Mouse (Mus musculus) retina, embryonic 14.5 days (tissue): ENCODE measurements around the gene Trp53i13.
A peak's percentile ranks its signal among the peaks of the same experiment; 100 is the strongest.
"Not testable (repeated sequence)": the region's sequence is repeated elsewhere in the genome, so short reads cannot be mapped to it uniquely, and the experiment has no call there.

Source experiments
- DNase-seq: peaks from one replicate; pipeline ENCODE4 v3.0.0-alpha.2; 2015; ENCODE audit warnings: low spot score

Trp53i13 gene

GRCm38 (mm10) chr11:77515637-77516552, at the start of gene Trp53i13:
TSS of gene Trp53i13 (minus strand) at chr11:77515980.
- DNase-seq: no peak

GRCm38 (mm10) chr11:77545261-77545660, 29.5 kb upstream of the Trp53i13 start:
- no peak for DNase-seq

- no peak for DNase-seq
Measured at GRCm38 (mm10) chr11:77532202-77532846, 16.5 kb upstream of the Trp53i13 start.

GRCm38 (mm10) chr11:77530862-77531261, 15.1 kb upstream of the Trp53i13 start:
- no peak for DNase-seq

GRCm38 (mm10) chr11:77529644-77530043, 13.9 kb upstream of the Trp53i13 start:
- DNase-seq: no peak

GRCm38 (mm10) chr11:77528420-77528819, 12.6 kb upstream of the Trp53i13 start:
- DNase-seq: not testable (repeated sequence)

- DNase-seq: no peak
Measured at GRCm38 (mm10) chr11:77525804-77526486, 10.2 kb upstream of the Trp53i13 start.

- DNase-seq: no peak
Measured at GRCm38 (mm10) chr11:77520601-77521529, 5.1 kb upstream of the Trp53i13 start.

GRCm38 (mm10) chr11:77519043-77519442, 3.3 kb upstream of the Trp53i13 start, which contains the start of gene Gm10392:
TSS of gene Gm10392 (minus strand) at chr11:77519198.
- DNase-seq: no peak

- DNase-seq: no peak
Measured at GRCm38 (mm10) chr11:77518051-77518798, 2.4 kb upstream of the Trp53i13 start.

- DNase-seq: no peak
Measured at GRCm38 (mm10) chr11:77516553-77517425, 1.0 kb upstream of the Trp53i13 start.

GRCm38 (mm10) chr11:77514832-77515636, 746 bp downstream of the Trp53i13 start, which contains the start of gene Abhd15:
TSS of gene Abhd15 (plus strand) at chr11:77515121.
- peak; percentile 80 for DNase-seq

- DNase-seq: peak; percentile 36
Measured at GRCm38 (mm10) chr11:77514281-77514831, 1.4 kb downstream of the Trp53i13 start.

- DNase-seq: no peak
Measured at GRCm38 (mm10) chr11:77513811-77514170, 2.0 kb downstream of the Trp53i13 start.

GRCm38 (mm10) chr11:77512891-77513810, 2.6 kb downstream of the Trp53i13 start:
- DNase-seq: peak; percentile 89

- DNase-seq: no peak
Measured at GRCm38 (mm10) chr11:77511336-77511735, 4.4 kb downstream of the Trp53i13 start.
